Mouse (Mus musculus): ENCODE measurements around the gene Zmynd8.
A peak's percentile ranks its signal among the peaks of the same experiment; 100 is the strongest.

DNA sequence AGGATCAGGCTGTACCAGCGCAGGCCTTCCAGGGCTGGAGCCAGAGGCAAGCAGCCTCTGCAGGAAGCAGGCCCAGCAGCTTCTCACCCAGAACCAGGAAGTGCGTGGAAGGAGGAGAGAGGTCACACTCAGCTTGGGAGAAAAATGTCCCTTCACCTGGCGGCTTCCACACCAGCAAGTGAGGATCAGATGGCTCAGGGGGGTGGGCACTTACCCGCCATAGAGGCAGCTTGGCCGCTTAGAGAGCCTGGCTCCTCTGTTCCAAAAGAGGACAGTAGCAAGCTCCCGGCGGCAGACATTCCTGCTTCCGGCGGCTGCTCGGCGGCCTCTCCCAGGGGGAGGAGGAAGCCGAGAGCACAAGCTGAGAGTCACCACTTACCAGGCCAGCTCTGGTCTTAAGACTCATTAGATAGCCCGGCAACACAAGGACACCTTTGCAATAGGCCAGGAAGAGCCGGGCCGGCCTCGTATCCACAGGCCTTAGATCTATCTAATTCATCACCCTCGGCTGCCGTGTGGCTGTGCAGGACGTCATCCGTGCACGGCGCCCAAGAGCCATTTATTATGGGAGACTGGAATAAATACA, 40.9 kb downstream of the Zmynd8 start:
- peak; percentile 29; the same call in 1 of the 2 replicates for TF ChIP-seq POLR2A (IDR thresholded peaks at IDR 0.05; ENCODE audit: borderline replicate concordance, extremely low read depth, low read depth, low read length)
- no peak for TF ChIP-seq CTCF (IDR thresholded peaks at IDR 0.05; ENCODE audit: insufficient read depth, low read length)
